Mouse (Mus musculus) ES-Bruce4 (cell line): ENCODE data around the gene Ift43. TPM values are rescaled to one million over a fixed set of nuclear protein-coding genes. Genes with fewer than 3 reads are reported as not detected.

Experiments
- H3K27ac ChIP-seq: 2 replicates; pipeline ENCODE4 v1.5.1; 2012; ENCODE audit warnings: low read length, inconsistent platforms; ENCODE audit not compliant: insufficient read depth
- H3K27me3 ChIP-seq: 2 replicates; pipeline ENCODE4 v1.6.1; 2012; ENCODE audit warnings: mild to moderate bottlenecking, low read length, inconsistent platforms; ENCODE audit not compliant: control insufficient read depth, poor library complexity, insufficient read depth, severe bottlenecking
- H3K36me3 ChIP-seq: 2 replicates; pipeline ENCODE4 v1.6.1; 2012; ENCODE audit warnings: inconsistent platforms, mild to moderate bottlenecking, low read length, moderate library complexity; ENCODE audit not compliant: control insufficient read depth, poor library complexity, insufficient read depth, severe bottlenecking
- H3K4me1 ChIP-seq: one replicate; pipeline ENCODE4 v1.8.1; 2011; ENCODE audit warnings: low read length; ENCODE audit not compliant: control insufficient read depth, insufficient read depth
- H3K4me3 ChIP-seq: 2 replicates; pipeline ENCODE4 v1.5.1; 2011; ENCODE audit warnings: low read depth, mild to moderate bottlenecking, low read length
- H3K9ac ChIP-seq: 2 replicates; pipeline ENCODE4 v1.6.1; 2012; ENCODE audit warnings: low read depth, mild to moderate bottlenecking, inconsistent platforms; ENCODE audit not compliant: poor library complexity, severe bottlenecking
- H3K9me3 ChIP-seq: replicated peaks from 2 replicates; pipeline ENCODE4 v1.6.1; 2012; ENCODE audit warnings: mild to moderate bottlenecking, low read length, inconsistent platforms; ENCODE audit not compliant: control insufficient read depth, poor library complexity, insufficient read depth, severe bottlenecking
- CTCF ChIP-seq: IDR thresholded peaks from one replicate; pipeline ENCODE4 v1.8.1; 2011; ENCODE audit warnings: low read depth, low read length
- EP300 ChIP-seq: IDR thresholded peaks from 2 replicates; pipeline ENCODE4 v1.6.1; 2011; ENCODE audit warnings: low read depth, low read length; ENCODE audit not compliant: insufficient read depth
- POLR2A ChIP-seq: IDR thresholded peaks from one replicate; pipeline ENCODE4 v1.8.1; 2011; ENCODE audit warnings: low read length; ENCODE audit not compliant: insufficient read depth
- polyA plus RNA-seq: library from polyadenylated mRNA; stranded (reverse); fragments of >200 nt; gene quantifications from 2 replicates; pipeline ENCODE4 v1.2.4, GENCODE M21; 2011; ENCODE audit warnings: low read depth; ENCODE audit not compliant: missing spikeins, insufficient read depth, insufficient read length

The Ift43 gene
- polyA plus RNA-seq, 1 experiment: 44.2 TPM

DNA sequence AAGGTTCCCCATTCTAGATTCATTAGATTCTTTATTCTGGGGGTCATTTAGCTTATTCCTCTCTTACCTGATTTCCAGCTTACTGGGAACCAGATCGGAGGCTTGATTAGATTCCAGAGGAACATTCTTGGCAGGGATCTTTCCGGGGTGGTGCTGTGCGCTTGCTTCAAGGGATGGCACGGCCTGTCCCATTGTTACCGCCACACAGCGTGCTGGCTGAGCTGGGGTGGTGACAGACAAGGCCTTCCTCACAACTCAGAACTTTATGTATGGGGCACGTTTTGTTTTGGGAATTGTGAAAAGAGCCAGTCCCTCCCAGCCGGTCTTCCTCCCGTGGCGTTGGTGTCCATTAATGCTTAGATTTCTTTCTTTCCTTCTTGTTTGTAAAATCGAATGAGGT lies 21.1 kb downstream of the Ift43 start:
- no peaks in the 10 kb centered on the region for H3K9me3 ChIP-seq
- H3K4me1 ChIP-seq: no peaks in the 10 kb centered on the region
- no peaks in the 10 kb centered on the region for H3K27me3 ChIP-seq
- TF ChIP-seq EP300: no peak
- no peak for TF ChIP-seq POLR2A
- no peak for TF ChIP-seq CTCF
- no peak overlapping the region for H3K4me3 ChIP-seq
- H3K36me3 ChIP-seq: no peaks in the 10 kb centered on the region
- H3K9ac ChIP-seq: no peak overlapping the region
- no peak overlapping the region for H3K27ac ChIP-seq

- no peaks in the 10 kb centered on the region for H3K36me3 ChIP-seq
- no peaks in the 10 kb centered on the region for H3K27me3 ChIP-seq
- H3K4me1 ChIP-seq: no peaks in the 10 kb centered on the region
- H3K27ac ChIP-seq: no peak overlapping the region
- no peak overlapping the region for H3K9ac ChIP-seq
- no peaks in the 10 kb centered on the region for H3K9me3 ChIP-seq
- H3K4me3 ChIP-seq: no peak overlapping the region
- TF ChIP-seq CTCF (no peak), EP300 (no peak), POLR2A (no peak)
Observed at GRCm38 (mm10) chr12:86103852-86104251, 21.5 kb downstream of the Ift43 start.

- H3K27me3 ChIP-seq: no peaks in the 10 kb centered on the region
- H3K4me3 ChIP-seq: no peak overlapping the region
- no peaks in the 10 kb centered on the region for H3K4me1 ChIP-seq
- no peaks in the 10 kb centered on the region for H3K9me3 ChIP-seq
- TF ChIP-seq POLR2A (no peak), CTCF (no peak), EP300 (no peak)
- no peaks in the 10 kb centered on the region for H3K36me3 ChIP-seq
- no peak overlapping the region for H3K9ac ChIP-seq
- H3K27ac ChIP-seq: no peak overlapping the region
Observed at GRCm38 (mm10) chr12:86104297-86104696, 22.0 kb downstream of the Ift43 start.

GRCm38 (mm10) chr12:86105546-86105945 lies 23.2 kb downstream of the Ift43 start:
- Histone ChIP-seq H3K4me3 (no peak overlapping the region), H3K27me3 (no peaks in the 10 kb centered on the region), H3K9ac (no peak overlapping the region), H3K36me3 (no peaks in the 10 kb centered on the region), H3K4me1 (no peaks in the 10 kb centered on the region), H3K9me3 (no peaks in the 10 kb centered on the region), H3K27ac (no peak overlapping the region)
- TF ChIP-seq CTCF: no peak

DNA sequence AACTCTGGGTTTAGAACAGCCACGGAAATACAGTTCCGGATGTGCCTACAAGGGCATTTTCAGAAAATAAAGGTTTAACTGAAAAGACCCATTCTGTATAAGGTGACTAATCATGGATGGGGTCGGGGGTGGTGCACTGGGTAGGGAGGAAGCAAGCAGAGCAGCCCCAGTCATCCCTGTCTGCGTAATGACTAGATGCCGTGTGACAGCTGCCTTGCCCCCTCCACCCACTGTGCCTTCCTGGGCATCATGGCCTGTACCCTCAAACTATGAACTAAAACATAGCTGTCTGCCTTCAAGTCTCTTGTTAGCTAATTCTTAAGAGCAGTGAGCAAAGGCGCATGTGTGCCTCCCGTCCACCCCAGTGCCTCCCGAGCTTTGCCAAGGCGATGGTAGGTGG lies 23.7 kb downstream of the Ift43 start:
- Histone ChIP-seq H3K9me3 (no peaks in the 10 kb centered on the region), H3K9ac (no peak overlapping the region), H3K27ac (no peak overlapping the region), H3K36me3 (no peaks in the 10 kb centered on the region), H3K4me1 (no peaks in the 10 kb centered on the region), H3K27me3 (no peaks in the 10 kb centered on the region), H3K4me3 (no peak overlapping the region)
- TF ChIP-seq POLR2A (no peak), EP300 (no peak), CTCF (no peak)

GRCm38 (mm10) chr12:86107645-86108044 lies 25.3 kb downstream of the Ift43 start:
- H3K27me3 ChIP-seq: no peaks in the 10 kb centered on the region
- no peak overlapping the region for H3K9ac ChIP-seq
- H3K9me3 ChIP-seq: no peaks in the 10 kb centered on the region
- TF ChIP-seq EP300: no peak
- no peak for TF ChIP-seq CTCF
- no peak for TF ChIP-seq POLR2A
- H3K4me3 ChIP-seq: no peak overlapping the region
- H3K4me1 ChIP-seq: no peaks in the 10 kb centered on the region
- H3K36me3 ChIP-seq: no peaks in the 10 kb centered on the region
- H3K27ac ChIP-seq: no peak overlapping the region
